Mouse (Mus musculus) gonadal fat pad, adult 2 months (tissue): Measurements from ENCODE around the gene Clec4a4. TPM values are rescaled to one million over a fixed set of nuclear protein-coding genes. Genes with fewer than 3 reads are reported as not detected.
"Not testable (repeated sequence)": the region's sequence is repeated elsewhere in the genome, so short reads cannot be mapped to it uniquely, and the experiment has no call there.

Experiments used
- DNase-seq: peaks from one replicate; pipeline ENCODE4 v3.0.0-alpha.2; 2012; ENCODE audit warnings: low read depth
- polyA plus RNA-seq: library from polyadenylated mRNA; depleted of rRNA; stranded (reverse); fragments of >200 nt; gene quantifications from 2 replicates; pipeline ENCODE4 v1.2.3, GENCODE M21; 2012; rRNA removed

Clec4a4 gene
- polyA plus RNA-seq: not detected in 2 replicates

DNA sequence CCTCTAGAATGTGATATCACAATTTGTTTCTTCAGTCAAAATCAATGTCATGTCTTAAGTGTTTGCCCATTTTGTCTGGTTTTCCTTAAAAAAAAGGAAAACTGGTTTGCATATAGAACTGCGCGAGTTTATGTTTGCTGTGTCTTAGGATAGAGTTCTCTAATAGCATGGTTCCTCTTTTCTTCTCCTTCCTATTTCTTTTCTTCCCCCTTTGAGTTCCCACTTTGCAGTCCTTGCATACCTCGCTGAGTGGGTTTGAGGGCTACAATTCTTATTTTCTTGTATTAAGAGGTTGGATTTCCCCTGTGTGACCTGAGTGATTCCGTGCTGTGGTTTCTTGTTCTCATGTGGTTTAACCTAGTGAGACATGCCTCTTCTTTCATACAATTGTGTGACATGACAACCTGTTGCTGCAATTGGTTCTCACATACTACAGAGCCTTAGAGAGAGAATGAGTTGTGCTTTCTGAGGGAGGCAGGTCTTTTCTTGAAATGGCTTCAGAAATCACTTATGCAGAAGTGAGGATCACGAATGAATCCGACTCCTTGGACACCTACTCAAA is at the start of gene Clec4a4:
Gene Clec4a4, plus strand, starts transcription at position 492 of the 562 bp plus-strand sequence.
- no peak for DNase-seq

DNA sequence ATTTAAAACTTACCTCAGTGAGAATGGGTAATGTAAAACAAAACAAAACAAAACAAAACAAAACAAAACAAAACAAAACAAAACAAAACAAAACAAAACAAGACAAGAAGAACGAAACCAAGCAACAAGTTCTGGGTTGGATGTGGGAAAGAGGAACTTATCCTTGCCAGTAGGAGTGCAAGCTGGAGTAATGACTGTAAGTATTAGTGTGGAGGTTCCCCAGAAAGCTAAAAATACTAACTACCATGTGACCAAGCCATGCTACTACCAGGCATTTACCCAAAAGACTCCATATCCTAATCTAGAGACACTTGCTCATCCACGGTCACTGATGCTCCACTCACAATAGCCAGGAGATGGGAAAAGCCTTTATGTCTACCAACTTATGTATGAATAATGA is 43.4 kb upstream of the Clec4a4 start:
- DNase-seq: no peak

DNA sequence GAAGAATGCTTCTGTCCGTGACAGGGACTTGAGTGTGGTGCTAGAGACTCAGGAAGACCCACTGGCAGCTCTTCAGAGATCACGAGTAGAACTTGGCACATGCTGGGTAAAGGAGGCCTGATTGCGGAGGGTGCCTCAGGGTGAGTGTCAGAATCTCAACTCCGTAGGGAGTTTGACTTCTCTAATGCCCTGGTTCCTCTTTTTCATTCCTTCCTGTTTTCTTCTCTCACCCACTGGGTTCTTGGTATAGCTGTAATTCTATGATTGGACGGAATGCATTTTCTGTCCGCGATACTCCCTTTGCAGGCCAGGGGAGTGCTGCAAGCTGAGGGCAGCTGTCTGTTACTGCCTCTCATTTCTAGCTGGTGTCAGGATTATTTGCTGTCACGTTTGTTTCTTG is 37.8 kb upstream of the Clec4a4 start, which contains the start of gene Clec4a3:
Gene Clec4a3, plus strand, starts transcription at position 115 of the 400 bp plus-strand sequence.
- DNase-seq: no peak

DNA sequence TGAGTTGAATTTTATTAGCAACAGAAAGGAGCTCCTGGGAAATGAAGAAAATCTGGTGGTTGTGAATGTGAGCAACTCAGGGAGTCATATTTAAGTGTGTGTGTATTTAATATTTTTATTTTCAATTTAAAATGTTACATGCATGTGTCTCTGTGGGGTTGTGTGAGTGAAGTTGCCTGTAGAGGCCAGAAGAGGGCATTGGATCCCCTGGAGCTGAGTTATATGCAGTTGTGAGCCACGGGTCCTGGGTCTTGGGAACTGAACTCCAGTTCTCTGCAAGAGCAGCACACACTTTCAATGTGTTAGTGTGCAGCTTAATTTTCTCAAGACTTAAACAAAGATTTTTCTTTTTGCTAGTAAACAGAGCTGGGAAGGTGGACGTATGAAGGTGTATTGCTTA is 25.6 kb upstream of the Clec4a4 start:
- no peak for DNase-seq

DNA sequence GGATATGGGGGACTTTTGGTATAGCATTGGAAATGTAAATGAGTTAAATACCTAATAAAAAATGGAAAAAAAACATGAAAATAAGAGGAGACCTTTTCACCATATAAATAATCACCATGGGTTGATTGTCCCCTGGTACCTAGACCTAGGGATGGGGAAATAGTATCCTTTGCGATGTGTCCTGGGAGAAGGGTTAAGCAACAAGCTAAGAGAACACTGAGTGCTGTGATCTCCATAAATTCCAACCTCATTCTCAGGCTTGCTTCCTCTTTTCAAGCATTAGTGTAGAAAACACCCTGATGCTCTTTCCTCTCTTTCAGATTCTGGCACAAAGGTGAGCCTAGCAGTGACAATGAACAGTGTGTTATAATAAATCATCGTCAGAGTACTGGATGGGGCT is 21.1 kb upstream of the Clec4a4 start:
- no peak for DNase-seq

DNA sequence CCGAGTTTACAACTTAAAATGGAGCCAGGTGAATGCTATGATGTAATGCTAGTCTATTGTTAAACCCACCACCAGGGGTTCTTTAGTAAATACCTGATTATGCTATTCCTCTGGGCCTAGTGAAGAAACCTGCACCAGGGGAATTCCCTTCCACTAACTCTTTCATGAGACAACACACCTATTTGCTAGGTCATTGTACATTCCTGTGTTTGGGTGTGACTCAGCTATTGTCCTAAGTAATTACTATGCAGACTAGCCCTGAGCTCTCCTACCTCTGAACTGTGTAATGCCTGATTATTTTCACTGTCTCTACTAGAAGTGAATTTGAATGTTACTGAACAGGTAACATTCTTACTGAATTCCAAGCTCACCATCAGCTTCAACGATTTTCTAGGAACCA is 14.5 kb downstream of the Clec4a4 start:
- DNase-seq: not testable (repeated sequence)

DNA sequence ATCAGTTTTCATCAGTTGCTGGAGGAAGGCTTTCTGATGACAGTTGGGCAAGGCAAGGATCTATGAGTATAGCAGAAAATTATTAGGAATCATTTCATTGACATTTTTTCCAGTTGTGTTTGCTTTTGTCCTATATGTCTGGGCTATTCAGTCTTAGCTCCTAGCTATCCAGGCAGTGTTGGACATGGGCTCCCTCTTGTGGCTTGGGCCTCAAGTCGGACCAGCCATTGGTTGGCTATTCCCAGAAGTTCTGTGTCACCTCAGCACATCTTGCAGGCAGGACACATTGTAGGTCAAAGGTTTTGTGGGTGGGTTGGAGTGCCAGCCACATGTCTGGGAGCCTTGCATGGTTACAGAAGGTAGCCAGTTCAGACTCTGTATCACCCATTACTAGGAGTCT is 15.4 kb downstream of the Clec4a4 start:
- no peak for DNase-seq

DNA sequence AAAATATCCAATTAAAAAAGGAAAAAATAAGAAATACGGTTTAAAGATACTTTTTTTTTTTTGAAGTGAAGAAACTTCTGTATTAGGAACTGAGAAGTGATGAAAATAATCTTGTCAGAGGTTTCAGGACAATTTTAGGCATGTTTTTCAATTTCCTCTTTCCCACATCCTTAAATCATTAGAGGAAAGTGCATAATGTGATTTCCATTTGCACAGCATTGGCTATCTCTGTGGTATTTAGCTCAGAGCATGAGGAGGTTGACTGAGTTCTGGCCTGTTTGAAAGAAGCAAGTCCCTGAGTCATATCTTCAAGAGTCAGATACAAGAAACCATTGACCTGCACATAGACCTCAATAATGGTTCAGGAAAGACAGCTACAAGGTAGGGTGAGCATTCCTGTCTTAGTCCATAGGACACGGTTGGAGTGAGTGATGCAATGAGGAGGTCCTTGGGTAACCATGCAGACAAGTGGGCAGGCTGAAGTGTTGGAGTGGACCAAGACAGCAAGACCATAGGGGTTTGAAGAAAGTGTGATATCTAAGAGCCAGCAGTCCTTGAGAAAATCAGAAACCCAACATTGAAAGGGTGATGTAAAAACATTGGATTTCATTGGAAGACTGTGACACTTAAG is 59.7 kb downstream of the Clec4a4 start, which contains the start of gene Clec4b1:
Gene Clec4b1, plus strand, starts transcription at position 221 of the 631 bp plus-strand sequence.
- DNase-seq: no peak

Other genes starting within 250 kb of the Clec4a4 start
- gene Slc2a3, start 188.7 kb upstream of the Clec4a4 start, polyA plus RNA-seq: 23.2 and 27.8 TPM in 2 replicates
- gene Foxj2, start 170.5 kb upstream of the Clec4a4 start, polyA plus RNA-seq: 10.4 and 15.8 TPM in 2 replicates
- 7.3 and 8.2 TPM in 2 replicates for gene C3ar1, start 134.2 kb upstream of the Clec4a4 start, polyA plus RNA-seq
- 24.9 and 26.0 TPM in 2 replicates for gene Necap1, start 115.9 kb upstream of the Clec4a4 start, polyA plus RNA-seq
- 4.8 and 5.1 TPM in 2 replicates for gene Clec4a1, start 68.5 kb upstream of the Clec4a4 start, polyA plus RNA-seq
- 2.6 and 2.7 TPM in 2 replicates for gene Clec4a3, start 37.9 kb upstream of the Clec4a4 start, polyA plus RNA-seq
- gene Clec4b1, start 59.6 kb downstream of the Clec4a4 start, polyA plus RNA-seq: 2.0 and 5.9 TPM in 2 replicates
- 6.1 and 7.1 TPM in 2 replicates for gene Clec4a2, start 116.1 kb downstream of the Clec4a4 start, polyA plus RNA-seq
- not detected in 2 replicates for gene Clec4b2, start 182.5 kb downstream of the Clec4a4 start, polyA plus RNA-seq
- gene Clec4n, start 239.5 kb downstream of the Clec4a4 start, polyA plus RNA-seq: 1.5 and 1.6 TPM in 2 replicates